Mouse (Mus musculus) spleen, adult 2 months (tissue): Measurements from ENCODE around the gene Pde3a. TPM values are rescaled to one million over a fixed set of nuclear protein-coding genes. Genes with fewer than 3 reads are reported as not detected.

Source experiments
- DNase-seq, 2 experiments: peaks; one replicate each; pipeline versions ENCODE4 v3.0.0 to v3.0.0-alpha.2; 2012 to 2021; ENCODE audit warnings: low spot score in 2 of 2, low read depth in 1 of 2
- H3K27ac ChIP-seq: fragments of 200-500 bp; 2 replicates; pipeline ENCODE4 v1.5.1; 2012; ENCODE audit warnings: low read length, inconsistent platforms; ENCODE audit not compliant: insufficient read depth
- H3K27me3 ChIP-seq: fragments of 200-500 bp; 2 replicates; pipeline ENCODE4 v1.6.1; 2012; ENCODE audit warnings: mild to moderate bottlenecking, moderate library complexity, low read length, inconsistent platforms; ENCODE audit not compliant: control insufficient read depth, insufficient read depth
- H3K36me3 ChIP-seq: fragments of 200-500 bp; 2 replicates; pipeline ENCODE4 v1.6.1; 2012; ENCODE audit warnings: mild to moderate bottlenecking, low read length, inconsistent platforms; ENCODE audit not compliant: control insufficient read depth, insufficient read depth
- H3K4me1 ChIP-seq: fragments of 200-500 bp; 2 replicates; pipeline ENCODE4 v1.6.1; 2011; ENCODE audit warnings: inconsistent platforms; ENCODE audit not compliant: control insufficient read depth, insufficient read depth, insufficient read length
- H3K4me3 ChIP-seq: fragments of 200-500 bp; 2 replicates; pipeline ENCODE4 v1.5.1; 2011; ENCODE audit warnings: mild to moderate bottlenecking, inconsistent platforms; ENCODE audit not compliant: insufficient read depth, insufficient read length; ENCODE audit errors: extremely low read depth
- CTCF ChIP-seq: fragments of 200-500 bp; IDR thresholded peaks from 2 replicates; pipeline ENCODE4 v1.5.1; 2011; ENCODE audit warnings: mild to moderate bottlenecking, inconsistent platforms; ENCODE audit not compliant: insufficient read depth, insufficient read length, insufficient replicate concordance; ENCODE audit errors: extremely low read depth
- POLR2A ChIP-seq: fragments of 200-500 bp; IDR thresholded peaks from 2 replicates; pipeline ENCODE4 v1.6.1; 2011; ENCODE audit warnings: low read depth, low read length, inconsistent platforms
- WGBS: fragments of 180-500 bp; shearing (Covaris S2); methylation state at CpG from one replicate; pipeline ENCODE4 v1.1.7; 2018; 5-methylcytosine and 5-hydroxymethylcytosine counted together
- polyA plus RNA-seq: library from polyadenylated mRNA; depleted of rRNA; stranded (reverse); fragments of >200 nt; gene quantifications from 2 replicates; pipeline ENCODE4 v1.2.3, GENCODE M21; 2012

The Pde3a gene
- polyA plus RNA-seq, 1 experiment: 4.8 TPM

DNA sequence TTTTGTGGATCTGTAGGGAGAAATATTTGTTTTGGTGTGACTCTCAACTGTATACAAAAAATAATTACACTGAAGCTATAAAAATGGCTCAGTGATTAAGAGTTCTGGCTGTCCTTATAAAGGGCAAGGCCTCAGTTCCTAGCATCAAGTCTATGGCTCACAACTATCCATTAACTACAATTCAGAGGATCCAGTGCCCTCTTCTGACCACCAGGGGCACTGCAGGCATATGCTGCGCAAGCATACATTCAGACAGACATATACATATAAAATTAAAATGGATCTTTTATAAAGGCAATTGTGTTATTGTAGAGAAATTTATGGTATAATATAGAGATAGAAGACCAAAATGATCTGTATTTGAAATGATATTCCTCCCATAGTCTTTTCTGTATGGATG lies 181.1 kb downstream of the Pde3a start:
- 91% methylated on average over 1 of the region's 1 CpGs for WGBS
- Histone ChIP-seq H3K27me3 (no peaks in the 10 kb centered on the region), H3K4me1 (no peaks in the 10 kb centered on the region), H3K27ac (no peak overlapping the region), H3K4me3 (no peak overlapping the region), H3K36me3 (no peaks in the 10 kb centered on the region)
- no peak for TF ChIP-seq POLR2A
- TF ChIP-seq CTCF: no peak
- no peak for DNase-seq

DNA sequence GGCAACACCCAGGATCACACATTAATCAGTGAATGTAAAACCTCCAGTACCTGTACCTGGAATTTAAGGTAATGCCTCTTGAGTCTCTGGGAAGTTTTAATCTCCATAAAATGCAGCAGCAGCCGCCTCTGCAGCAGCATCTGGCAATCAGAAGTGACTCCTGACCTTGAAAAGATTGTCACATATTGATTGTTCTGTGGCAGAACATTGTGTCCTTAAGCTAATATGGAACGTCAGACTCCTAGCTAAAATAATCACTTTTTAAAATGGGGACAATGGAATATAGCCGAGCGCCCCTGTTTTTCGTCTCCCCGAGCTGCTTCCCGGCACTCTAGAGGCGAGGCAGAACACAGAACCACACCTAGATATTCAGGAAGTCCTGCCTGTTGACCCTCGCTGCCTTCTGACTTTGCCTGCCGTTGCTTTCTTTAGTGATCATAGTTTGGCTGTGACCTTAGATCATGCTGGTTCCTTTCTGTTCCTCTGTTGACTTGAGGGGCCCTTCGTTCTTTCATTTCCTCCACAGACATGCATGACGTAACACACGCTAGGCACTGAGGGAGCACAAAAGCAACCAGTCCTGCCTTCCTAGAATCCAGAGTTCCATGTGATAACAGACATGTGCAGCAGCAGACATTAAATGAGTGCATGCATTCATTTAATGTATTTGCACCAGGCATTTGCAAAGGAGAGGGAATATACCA lies 183.4 kb downstream of the Pde3a start:
- WGBS: 77% methylated on average over 13 of the region's 13 CpGs
- H3K4me3 ChIP-seq: no peak overlapping the region
- no peak for TF ChIP-seq POLR2A
- TF ChIP-seq CTCF: no peak
- H3K27ac ChIP-seq: no peak overlapping the region
- no peak for DNase-seq
- H3K27me3 ChIP-seq: no peaks in the 10 kb centered on the region
- no peaks in the 10 kb centered on the region for H3K36me3 ChIP-seq
- no peaks in the 10 kb centered on the region for H3K4me1 ChIP-seq

DNA sequence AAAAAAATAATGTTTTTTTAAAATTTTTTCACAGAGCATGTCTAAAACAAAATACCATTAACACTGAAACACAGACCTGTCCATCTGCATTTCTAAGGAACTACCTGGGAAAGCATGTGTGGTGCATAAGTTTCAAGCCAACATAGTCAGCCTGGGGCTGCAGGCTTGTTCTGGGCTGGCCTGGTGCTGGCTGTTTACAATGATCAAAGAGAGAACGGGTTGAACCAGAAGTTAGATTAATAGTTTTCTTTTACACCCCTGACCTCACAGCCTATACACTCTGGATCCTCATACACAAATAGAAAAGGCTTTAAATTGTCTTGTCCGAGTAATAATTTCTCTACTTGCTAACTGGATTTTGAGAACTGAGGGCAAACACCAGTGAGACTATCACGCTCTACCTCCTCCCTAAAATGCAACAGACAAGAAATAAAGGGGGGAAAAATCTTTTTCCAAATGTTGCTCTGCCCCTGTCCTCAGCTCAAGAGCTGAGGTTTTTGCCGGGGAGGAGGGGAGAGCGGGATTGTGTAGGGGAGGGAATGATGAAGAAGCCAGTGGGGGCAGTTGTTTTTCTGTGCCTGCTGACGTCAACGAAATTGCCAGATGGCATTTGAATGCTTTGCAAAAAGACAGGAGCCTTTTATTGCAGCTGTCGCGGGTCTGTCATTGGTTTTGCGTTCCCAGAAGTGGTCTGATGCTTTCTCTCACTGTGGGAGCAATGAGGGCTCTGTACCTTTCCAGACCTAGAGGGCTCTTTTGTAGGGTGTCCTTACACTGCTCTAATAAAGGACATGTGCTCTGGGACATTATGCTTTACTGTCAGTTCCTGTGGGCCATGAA lies 185.1 kb downstream of the Pde3a start:
- Histone ChIP-seq H3K36me3 (no peaks in the 10 kb centered on the region), H3K4me1 (no peaks in the 10 kb centered on the region), H3K4me3 (no peak overlapping the region), H3K27ac (no peak overlapping the region), H3K27me3 (no peaks in the 10 kb centered on the region)
- TF ChIP-seq CTCF (no peak), POLR2A (no peak)
- no peak for DNase-seq
- 73% methylated on average over 10 of the region's 10 CpGs for WGBS

GRCm38 (mm10) chr6:141435160-141435559 lies 186.1 kb downstream of the Pde3a start:
- no peak for DNase-seq
- H3K4me3 ChIP-seq: no peak overlapping the region
- H3K27me3 ChIP-seq: no peaks in the 10 kb centered on the region
- no peaks in the 10 kb centered on the region for H3K4me1 ChIP-seq
- no peaks in the 10 kb centered on the region for H3K36me3 ChIP-seq
- 90% methylated on average over 4 of the region's 4 CpGs for WGBS
- TF ChIP-seq POLR2A: no peak
- no peak for TF ChIP-seq CTCF
- no peak overlapping the region for H3K27ac ChIP-seq

GRCm38 (mm10) chr6:141439965-141440364 lies 190.9 kb downstream of the Pde3a start:
- no peaks in the 10 kb centered on the region for H3K4me1 ChIP-seq
- no peak for TF ChIP-seq POLR2A
- no peak for TF ChIP-seq CTCF
- WGBS: 59% methylated on average over 3 of the region's 3 CpGs
- no peak overlapping the region for H3K4me3 ChIP-seq
- no peaks in the 10 kb centered on the region for H3K36me3 ChIP-seq
- H3K27me3 ChIP-seq: no peaks in the 10 kb centered on the region
- no peak overlapping the region for H3K27ac ChIP-seq
- no peak for DNase-seq

GRCm38 (mm10) chr6:141447547-141447946 lies 198.5 kb downstream of the Pde3a start:
- TF ChIP-seq POLR2A (no peak), CTCF (no peak)
- no peak for DNase-seq

GRCm38 (mm10) chr6:141448886-141449285 lies 199.8 kb downstream of the Pde3a start:
- H3K36me3 ChIP-seq: no peaks in the 10 kb centered on the region
- no peak overlapping the region for H3K4me3 ChIP-seq
- H3K27ac ChIP-seq: no peak overlapping the region
- TF ChIP-seq CTCF: no peak
- no peak for TF ChIP-seq POLR2A
- WGBS: 78% methylated on average over 8 of the region's 8 CpGs
- H3K27me3 ChIP-seq: no peaks in the 10 kb centered on the region
- no peaks in the 10 kb centered on the region for H3K4me1 ChIP-seq
- DNase-seq: no peak

More at GRCm38 (mm10) chr6:141447547-141447946, 198.5 kb downstream of the Pde3a start:
- Histone ChIP-seq H3K27me3 (no peaks in the 10 kb centered on the region), H3K4me1 (no peaks in the 10 kb centered on the region), H3K4me3 (no peak overlapping the region), H3K27ac (no peak overlapping the region), H3K36me3 (no peaks in the 10 kb centered on the region)
- 21% methylated on average over 3 of the region's 3 CpGs for WGBS
